Mouse (Mus musculus) T-cell, adult 2 months (primary cell): Measurements from ENCODE around the gene Gm37240.

ENCODE experiments used
- DNase-seq: peaks from one replicate; pipeline ENCODE4 v3.0.0; 2022; ENCODE audit warnings: low spot score

The Gm37240 gene

GRCm38 (mm10) chr3:85029141-85029540, 858.2 kb downstream of the Gm37240 start:
- no peak for DNase-seq

GRCm38 (mm10) chr3:85024817-85025705, 862.3 kb downstream of the Gm37240 start:
- no peak for DNase-seq

GRCm38 (mm10) chr3:85024237-85024636, 863.1 kb downstream of the Gm37240 start:
- no peak for DNase-seq

GRCm38 (mm10) chr3:85022800-85023199, 864.5 kb downstream of the Gm37240 start:
- DNase-seq = no peak

- no peak for DNase-seq
Measured at GRCm38 (mm10) chr3:85021816-85022215, 865.5 kb downstream of the Gm37240 start.

- no peak for DNase-seq
Measured at GRCm38 (mm10) chr3:85020137-85020536, 867.2 kb downstream of the Gm37240 start.

GRCm38 (mm10) chr3:85015667-85016066, 871.7 kb downstream of the Gm37240 start:
- no peak for DNase-seq

GRCm38 (mm10) chr3:85012889-85013288, 874.4 kb downstream of the Gm37240 start:
- DNase-seq = no peak

- no peak for DNase-seq
Measured at GRCm38 (mm10) chr3:85005257-85005656, 882.1 kb downstream of the Gm37240 start.

GRCm38 (mm10) chr3:84988880-84989279, 898.4 kb downstream of the Gm37240 start:
- DNase-seq = no peak

- no peak for DNase-seq
Measured at GRCm38 (mm10) chr3:84985121-84985625, 902.1 kb downstream of the Gm37240 start.

- DNase-seq = no peak
Measured at GRCm38 (mm10) chr3:84982688-84983087, 904.6 kb downstream of the Gm37240 start.

GRCm38 (mm10) chr3:84980158-84980557, 907.2 kb downstream of the Gm37240 start:
- DNase-seq = no peak

- no peak for DNase-seq
Measured at GRCm38 (mm10) chr3:84978676-84979075, 908.6 kb downstream of the Gm37240 start.

GRCm38 (mm10) chr3:84974193-84974592, 913.1 kb downstream of the Gm37240 start:
- no peak for DNase-seq

- no peak for DNase-seq
Measured at GRCm38 (mm10) chr3:84972881-84973280, 914.4 kb downstream of the Gm37240 start.

- no peak for DNase-seq
Measured at GRCm38 (mm10) chr3:84971561-84971960, 915.8 kb downstream of the Gm37240 start.

GRCm38 (mm10) chr3:84967364-84967763, 920.0 kb downstream of the Gm37240 start:
- DNase-seq = no peak

GRCm38 (mm10) chr3:84965156-84965555, 922.2 kb downstream of the Gm37240 start:
- DNase-seq = no peak

- no peak for DNase-seq
Measured at GRCm38 (mm10) chr3:84955857-84956256, 931.5 kb downstream of the Gm37240 start.

- no peak for DNase-seq
Measured at GRCm38 (mm10) chr3:84955011-84955775, 932.1 kb downstream of the Gm37240 start.

- DNase-seq = no peak
Measured at GRCm38 (mm10) chr3:84952585-84953187, 934.6 kb downstream of the Gm37240 start.
